Mouse (Mus musculus): ENCODE data around the gene Fam3b. TPM values are rescaled to one million over a fixed set of nuclear protein-coding genes. Genes with fewer than 3 reads are reported as not detected.

Gene Fam3b
- polyA plus RNA-seq (2011; ENCODE audit: insufficient read depth, insufficient read length, low read depth, missing spikeins), result not detected in 2 replicates

GRCm38 (mm10) chr16:97514099-97514940 lies at the start of gene Fam3b:
Gene Fam3b (minus strand): TSS chr16:97514816.
- Histone ChIP-seq H3K4me1 (ENCODE audit: control insufficient read depth, insufficient read depth, low read length) (no peaks in the 10 kb centered on the region), H3K4me3 (ENCODE audit: low read depth, low read length) (no peak within 1 kb of the TSS), H3K36me3 (ENCODE audit: control insufficient read depth, insufficient read depth, low read length, poor library complexity, severe bottlenecking) (no peaks in the 10 kb centered on the region), H3K27me3 (ENCODE audit: control insufficient read depth, insufficient read depth, low read length, poor library complexity, severe bottlenecking) (no peaks in the 10 kb centered on the region), H3K9me3 (replicated peaks; ENCODE audit: control insufficient read depth, insufficient read depth, low read length, poor library complexity, severe bottlenecking) (no peaks in the 10 kb centered on the region), H3K27ac (ENCODE audit: insufficient read depth, low read length) (no peak within 1 kb of the TSS), H3K9ac (ENCODE audit: low read depth, poor library complexity, severe bottlenecking) (no peak within 1 kb of the TSS)
- TF ChIP-seq POLR2A (IDR thresholded peaks at IDR 0.05; ENCODE audit: insufficient read depth, low read length) (no peak), CTCF (IDR thresholded peaks at IDR 0.05; ENCODE audit: low read depth, low read length) (no peak), EP300 (IDR thresholded peaks at IDR 0.05; ENCODE audit: insufficient read depth, low read depth, low read length) (no peak)

GRCm38 (mm10) chr16:97544340-97544739 lies 29.7 kb upstream of the Fam3b start:
- Histone ChIP-seq H3K36me3 (ENCODE audit: control insufficient read depth, insufficient read depth, low read length, poor library complexity, severe bottlenecking) (no peaks in the 10 kb centered on the region), H3K4me3 (ENCODE audit: low read depth, low read length) (no peak overlapping the region), H3K27ac (ENCODE audit: insufficient read depth, low read length) (no peak overlapping the region), H3K9me3 (replicated peaks; ENCODE audit: control insufficient read depth, insufficient read depth, low read length, poor library complexity, severe bottlenecking) (no peaks in the 10 kb centered on the region), H3K4me1 (ENCODE audit: control insufficient read depth, insufficient read depth, low read length) (no peaks in the 10 kb centered on the region), H3K9ac (ENCODE audit: low read depth, poor library complexity, severe bottlenecking) (no peak overlapping the region), H3K27me3 (ENCODE audit: control insufficient read depth, insufficient read depth, low read length, poor library complexity, severe bottlenecking) (no peaks in the 10 kb centered on the region)
- TF ChIP-seq POLR2A (IDR thresholded peaks at IDR 0.05; ENCODE audit: insufficient read depth, low read length) (no peak), EP300 (IDR thresholded peaks at IDR 0.05; ENCODE audit: insufficient read depth, low read depth, low read length) (no peak), CTCF (IDR thresholded peaks at IDR 0.05; ENCODE audit: low read depth, low read length) (no peak)

GRCm38 (mm10) chr16:97536859-97537258 lies 22.2 kb upstream of the Fam3b start:
- H3K36me3 ChIP-seq (ENCODE audit: control insufficient read depth, insufficient read depth, low read length, poor library complexity, severe bottlenecking), result no peaks in the 10 kb centered on the region
- no peaks in the 10 kb centered on the region for H3K27me3 ChIP-seq (ENCODE audit: control insufficient read depth, insufficient read depth, low read length, poor library complexity, severe bottlenecking)
- TF ChIP-seq CTCF (IDR thresholded peaks at IDR 0.05; ENCODE audit: low read depth, low read length) (no peak), EP300 (IDR thresholded peaks at IDR 0.05; ENCODE audit: insufficient read depth, low read depth, low read length) (no peak), POLR2A (IDR thresholded peaks at IDR 0.05; ENCODE audit: insufficient read depth, low read length) (no peak)
- H3K9me3 ChIP-seq (replicated peaks; ENCODE audit: control insufficient read depth, insufficient read depth, low read length, poor library complexity, severe bottlenecking), result no peaks in the 10 kb centered on the region
- no peak overlapping the region for H3K27ac ChIP-seq (ENCODE audit: insufficient read depth, low read length)
- no peak overlapping the region for H3K4me3 ChIP-seq (ENCODE audit: low read depth, low read length)
- H3K4me1 ChIP-seq (ENCODE audit: control insufficient read depth, insufficient read depth, low read length), result peaks cover 2% of the 10 kb centered on the region
- no peak overlapping the region for H3K9ac ChIP-seq (ENCODE audit: low read depth, poor library complexity, severe bottlenecking)

- no peak overlapping the region for H3K4me3 ChIP-seq (ENCODE audit: low read depth, low read length)
Measured at GRCm38 (mm10) chr16:97535808-97536413, 21.3 kb upstream of the Fam3b start.

GRCm38 (mm10) chr16:97534876-97535461 lies 20.4 kb upstream of the Fam3b start:
- Histone ChIP-seq H3K36me3 (ENCODE audit: control insufficient read depth, insufficient read depth, low read length, poor library complexity, severe bottlenecking) (no peaks in the 10 kb centered on the region), H3K27me3 (ENCODE audit: control insufficient read depth, insufficient read depth, low read length, poor library complexity, severe bottlenecking) (no peaks in the 10 kb centered on the region), H3K4me3 (ENCODE audit: low read depth, low read length) (no peak overlapping the region), H3K4me1 (ENCODE audit: control insufficient read depth, insufficient read depth, low read length) (peaks cover 2% of the 10 kb centered on the region), H3K27ac (ENCODE audit: insufficient read depth, low read length) (no peak overlapping the region), H3K9me3 (replicated peaks; ENCODE audit: control insufficient read depth, insufficient read depth, low read length, poor library complexity, severe bottlenecking) (no peaks in the 10 kb centered on the region), H3K9ac (ENCODE audit: low read depth, poor library complexity, severe bottlenecking) (no peak overlapping the region)
- TF ChIP-seq POLR2A (IDR thresholded peaks at IDR 0.05; ENCODE audit: insufficient read depth, low read length) (no peak), CTCF (IDR thresholded peaks at IDR 0.05; ENCODE audit: low read depth, low read length) (no peak), EP300 (IDR thresholded peaks at IDR 0.05; ENCODE audit: insufficient read depth, low read depth, low read length) (no peak)

More at GRCm38 (mm10) chr16:97535808-97536413, 21.3 kb upstream of the Fam3b start:
- Histone ChIP-seq H3K27me3 (ENCODE audit: control insufficient read depth, insufficient read depth, low read length, poor library complexity, severe bottlenecking) (no peaks in the 10 kb centered on the region), H3K9me3 (replicated peaks; ENCODE audit: control insufficient read depth, insufficient read depth, low read length, poor library complexity, severe bottlenecking) (no peaks in the 10 kb centered on the region), H3K4me1 (ENCODE audit: control insufficient read depth, insufficient read depth, low read length) (peaks cover 2% of the 10 kb centered on the region), H3K27ac (ENCODE audit: insufficient read depth, low read length) (no peak overlapping the region), H3K36me3 (ENCODE audit: control insufficient read depth, insufficient read depth, low read length, poor library complexity, severe bottlenecking) (no peaks in the 10 kb centered on the region), H3K9ac (ENCODE audit: low read depth, poor library complexity, severe bottlenecking) (no peak overlapping the region)
- TF ChIP-seq EP300 (IDR thresholded peaks at IDR 0.05; ENCODE audit: insufficient read depth, low read depth, low read length), result no peak
- no peak for TF ChIP-seq POLR2A (IDR thresholded peaks at IDR 0.05; ENCODE audit: insufficient read depth, low read length)

Data from ES-Bruce4 (cell line).